Mouse (Mus musculus): ENCODE results near the gene Kalrn.

Kalrn gene

GRCm38 (mm10) chr16:34036327-34037047 is 536.8 kb downstream of the Kalrn start:
- no peak for DNase-seq (ENCODE audit: low spot score in 2 of 2)

- DNase-seq (ENCODE audit: low spot score in 2 of 2): no peak
These were observed 537.6 kb downstream of the Kalrn start for GRCm38 (mm10) chr16:34035780-34036179.

GRCm38 (mm10) chr16:34034267-34034666 is 539.1 kb downstream of the Kalrn start:
- no peak for DNase-seq (ENCODE audit: low spot score in 2 of 2)

- DNase-seq (ENCODE audit: low spot score in 2 of 2): no peak
These were observed 541.2 kb downstream of the Kalrn start for GRCm38 (mm10) chr16:34032011-34032645.

GRCm38 (mm10) chr16:34031565-34031964 is 541.8 kb downstream of the Kalrn start:
- DNase-seq (ENCODE audit: low spot score in 2 of 2): no peak

- no peak for DNase-seq (ENCODE audit: low spot score in 2 of 2)
These were observed 543.0 kb downstream of the Kalrn start for GRCm38 (mm10) chr16:34030379-34030778.

- no peak for DNase-seq (ENCODE audit: low spot score in 2 of 2)
These were observed 543.5 kb downstream of the Kalrn start for GRCm38 (mm10) chr16:34029790-34030189.

GRCm38 (mm10) chr16:34017241-34017640 is 556.1 kb downstream of the Kalrn start:
- DNase-seq (ENCODE audit: low spot score in 2 of 2): no peak

GRCm38 (mm10) chr16:34011991-34012845 is 561.1 kb downstream of the Kalrn start:
- no peak for DNase-seq (ENCODE audit: low spot score in 2 of 2)

- no peak for DNase-seq (ENCODE audit: low spot score in 2 of 2)
These were observed 563.8 kb downstream of the Kalrn start for GRCm38 (mm10) chr16:34009567-34009966.

- DNase-seq (ENCODE audit: low spot score in 2 of 2): no peak
These were observed 567.3 kb downstream of the Kalrn start for GRCm38 (mm10) chr16:34005986-34006385.

- peak in 1 of 2 experiments; percentile 9 for DNase-seq (ENCODE audit: low spot score in 2 of 2)
These were observed 569.2 kb downstream of the Kalrn start for GRCm38 (mm10) chr16:34004128-34004578.

- DNase-seq (ENCODE audit: low spot score in 2 of 2): no peak
These were observed 569.7 kb downstream of the Kalrn start for GRCm38 (mm10) chr16:34003566-34004127.

GRCm38 (mm10) chr16:34000715-34001114 is 572.6 kb downstream of the Kalrn start:
- DNase-seq (ENCODE audit: low spot score in 2 of 2): no peak

GRCm38 (mm10) chr16:33999388-33999787 is 573.9 kb downstream of the Kalrn start:
- peak in 1 of 2 experiments; percentile 26 for DNase-seq (ENCODE audit: low spot score in 2 of 2)

- no peak for DNase-seq (ENCODE audit: low spot score in 2 of 2)
These were observed 575.3 kb downstream of the Kalrn start for GRCm38 (mm10) chr16:33998011-33998410.

- peak; percentile 25 to 61 for DNase-seq (ENCODE audit: low spot score in 2 of 2)
These were observed 577.3 kb downstream of the Kalrn start for GRCm38 (mm10) chr16:33996030-33996429.

- DNase-seq (ENCODE audit: low spot score in 2 of 2): no peak
These were observed 577.8 kb downstream of the Kalrn start for GRCm38 (mm10) chr16:33995496-33995895.

GRCm38 (mm10) chr16:33994321-33994720 is 579.0 kb downstream of the Kalrn start:
- no peak for DNase-seq (ENCODE audit: low spot score in 2 of 2)

- DNase-seq (ENCODE audit: low spot score in 2 of 2): no peak
These were observed 582.6 kb downstream of the Kalrn start for GRCm38 (mm10) chr16:33990712-33991111.

- no peak for DNase-seq (ENCODE audit: low spot score in 2 of 2)
These were observed 584.2 kb downstream of the Kalrn start for GRCm38 (mm10) chr16:33989106-33989505.

Data from spleen, postnatal 14 days (tissue).